Mouse (Mus musculus): ENCODE data around the gene C1qtnf9. TPM values are rescaled to one million over a fixed set of nuclear protein-coding genes. Genes with fewer than 3 reads are reported as not detected.
A peak's percentile ranks its signal among the peaks of the same experiment; 100 is the strongest.

C1qtnf9 gene
- polyA plus RNA-seq, 1 experiment = 42.3 TPM

DNA sequence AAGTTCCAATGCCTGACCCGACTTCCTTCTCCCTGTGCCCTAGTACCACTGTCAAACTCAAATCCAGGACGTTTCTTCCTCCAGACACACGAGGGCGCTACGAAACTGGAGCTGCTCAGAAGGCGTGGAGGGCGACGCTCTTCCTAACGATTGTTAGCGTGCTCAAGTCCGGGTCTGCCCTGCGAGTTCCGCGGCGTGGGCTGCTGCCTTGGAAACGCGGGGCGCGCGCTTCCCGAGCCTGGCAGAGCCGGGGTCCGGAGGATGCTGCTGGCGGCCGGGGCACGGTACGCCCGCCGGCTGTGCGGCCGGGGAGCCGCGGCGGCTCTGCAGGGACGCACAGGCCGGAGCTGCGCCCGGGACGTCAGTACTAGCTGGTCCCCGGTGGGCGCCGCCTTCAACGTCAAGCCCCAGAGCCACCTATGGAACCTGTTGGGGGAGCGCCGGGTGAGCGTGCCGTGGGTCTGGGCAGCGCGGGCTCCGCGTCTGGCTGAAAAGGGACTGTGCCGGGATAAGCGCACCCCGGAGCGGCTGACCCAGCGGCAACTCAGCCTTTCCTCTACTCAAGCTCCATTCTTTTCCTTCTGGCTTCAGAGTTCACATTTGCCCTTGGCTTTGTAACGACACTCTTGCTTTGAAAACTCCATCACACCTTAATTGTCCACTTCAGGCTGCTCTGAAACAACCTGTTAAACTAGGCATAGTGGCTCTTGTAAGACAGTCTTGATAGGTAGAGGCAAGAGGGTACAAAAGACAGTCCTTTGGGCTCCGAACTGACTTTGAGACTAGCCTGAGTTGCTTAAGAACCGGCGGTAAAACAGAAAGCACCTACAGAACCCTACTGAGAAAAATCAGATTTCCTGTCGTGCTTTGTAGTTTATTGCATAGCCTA lies 16.7 kb downstream of the C1qtnf9 start, which contains the start of gene Mipep:
Gene Mipep (plus strand): TSS at position 147 of the 889 bp plus-strand sequence.
- DNase-seq (ENCODE audit: low read depth) = peak; percentile 45

DNA sequence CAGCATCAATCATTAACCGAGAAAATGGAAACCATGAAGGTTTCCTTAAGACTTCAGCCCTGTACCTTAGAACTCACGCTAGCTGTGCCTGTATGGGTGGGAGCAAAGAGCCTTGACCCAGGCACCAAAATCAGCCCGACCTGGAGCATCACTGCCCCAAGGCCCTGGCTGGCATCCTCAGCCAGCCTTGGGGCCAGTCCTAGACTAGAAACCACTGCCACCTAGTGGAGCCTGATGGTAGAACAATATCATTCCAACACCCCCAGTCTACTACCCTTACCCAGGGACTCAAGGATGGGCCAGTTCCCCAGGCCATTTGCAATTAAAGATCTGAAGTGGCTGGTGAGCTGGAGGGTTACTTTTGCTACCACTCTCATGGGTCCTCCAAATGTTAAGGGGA lies 22.2 kb downstream of the C1qtnf9 start:
- no peak for DNase-seq (ENCODE audit: low read depth)

DNA sequence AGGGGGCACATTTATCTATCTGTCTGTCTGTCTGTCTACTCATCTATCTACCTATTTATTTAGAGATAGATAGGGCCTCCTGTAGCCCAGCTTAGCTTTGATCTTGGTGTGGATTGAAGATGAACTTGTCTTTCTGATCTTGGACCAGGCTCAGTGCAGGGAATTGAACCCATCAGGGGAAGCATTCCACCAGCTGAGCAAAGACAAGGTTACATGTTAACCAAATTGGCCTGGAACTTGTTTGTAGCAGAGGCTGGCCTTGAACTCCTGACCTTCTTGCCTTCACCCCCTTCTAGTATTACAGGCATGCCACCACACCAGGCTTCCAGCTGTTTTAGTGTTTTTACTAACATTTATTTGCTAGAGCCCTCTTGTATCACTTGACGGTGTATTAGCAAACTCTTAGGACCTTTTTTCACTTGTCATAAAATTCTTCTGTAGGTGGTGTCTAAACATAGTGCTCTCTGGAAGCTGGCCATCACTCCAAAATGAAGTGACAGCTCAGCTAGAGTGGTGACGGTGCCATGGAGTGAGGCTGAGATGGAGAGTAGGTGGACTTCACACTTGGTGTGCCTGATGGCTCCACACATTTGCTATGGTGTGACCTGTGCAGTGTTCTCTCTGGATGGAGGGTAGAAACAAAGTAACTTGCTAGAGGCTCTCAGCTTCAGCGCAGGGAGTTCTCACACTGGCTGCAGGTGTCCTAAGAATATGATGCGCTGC lies 28.8 kb downstream of the C1qtnf9 start:
- DNase-seq (ENCODE audit: low read depth) = no peak

DNA sequence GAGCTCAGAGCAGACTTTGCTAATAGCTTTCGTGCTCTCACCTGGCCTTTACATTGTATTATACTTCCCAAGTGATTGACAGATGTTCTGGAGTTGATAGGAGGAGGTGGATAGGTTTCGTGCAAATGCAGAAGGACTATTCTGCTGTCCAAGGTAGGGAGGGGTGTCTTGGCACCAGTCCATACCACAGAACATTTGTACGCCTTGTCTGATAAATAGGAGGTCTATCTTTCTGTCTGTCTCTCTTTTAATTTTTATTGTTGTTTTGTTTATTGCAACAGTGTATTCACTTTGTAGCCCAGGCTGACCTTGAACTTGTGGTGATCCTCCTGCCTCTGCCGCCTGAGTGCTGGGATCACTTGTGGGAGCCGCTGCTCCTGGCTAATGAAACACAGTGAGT lies 29.7 kb downstream of the C1qtnf9 start:
- no peak for DNase-seq (ENCODE audit: low read depth)

DNA sequence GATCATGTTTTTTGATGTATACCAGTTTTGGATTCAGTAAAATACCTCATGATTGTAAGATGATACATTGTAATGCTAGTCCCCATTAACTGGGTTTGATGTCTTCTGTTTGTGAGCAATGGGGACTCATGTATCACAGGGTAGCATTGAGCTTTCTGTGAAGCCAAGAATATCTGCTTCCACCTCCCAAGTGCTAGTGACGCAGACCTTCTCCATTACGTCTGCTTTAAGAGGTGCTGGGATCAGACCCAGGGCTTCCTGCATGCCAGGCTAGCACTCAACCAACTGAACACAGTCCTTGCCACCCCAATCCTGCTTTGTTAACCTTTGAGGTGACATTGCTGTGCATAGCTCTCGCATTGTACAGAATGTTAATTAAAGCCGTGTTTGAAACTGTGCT lies 30.8 kb downstream of the C1qtnf9 start:
- DNase-seq (ENCODE audit: low read depth) = no peak

DNA sequence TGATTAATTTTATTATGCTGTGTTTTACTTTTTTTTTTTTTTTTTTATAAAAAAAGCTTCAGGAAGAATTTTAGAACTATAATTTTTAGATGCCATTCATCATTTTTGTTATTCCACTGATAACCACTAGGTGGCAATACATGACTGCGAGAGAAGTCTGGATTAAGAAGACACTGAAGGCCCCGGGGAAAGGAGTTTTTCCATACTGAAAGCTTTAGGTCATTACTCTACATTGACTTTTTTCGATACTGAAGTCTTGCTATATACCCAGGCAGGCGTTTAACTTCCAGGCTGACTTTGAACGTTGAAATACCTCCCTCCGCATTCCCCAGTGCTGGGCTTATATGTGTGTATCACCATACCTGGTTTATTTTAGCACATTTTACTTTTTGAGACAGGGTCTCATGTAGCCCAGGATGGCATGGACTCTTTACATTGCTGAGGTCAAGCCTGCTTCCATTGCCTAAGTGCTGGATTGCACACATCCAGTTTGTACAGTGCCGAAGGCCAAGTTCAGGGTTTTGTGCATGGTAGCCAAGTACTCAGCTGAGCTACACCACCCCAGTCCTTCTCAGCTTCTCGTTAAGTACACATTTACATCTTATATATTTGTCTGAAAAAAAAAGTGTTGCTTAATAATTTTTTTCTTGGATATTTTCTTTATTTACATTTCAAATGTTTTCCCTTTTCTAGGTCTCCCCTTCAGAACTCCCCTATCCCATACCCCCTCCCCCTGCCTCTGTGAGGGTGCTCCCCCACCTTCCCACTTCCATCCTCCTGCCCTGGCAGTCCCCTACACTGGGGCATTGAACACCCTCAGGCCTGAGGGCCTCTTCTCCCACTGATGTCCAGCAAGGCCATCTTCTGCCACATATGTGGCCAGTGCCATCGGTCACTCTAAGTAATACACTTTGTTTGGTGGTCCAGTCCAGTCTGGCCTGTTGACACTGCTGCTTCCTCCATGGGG lies 32.1 kb downstream of the C1qtnf9 start:
- no peak for DNase-seq (ENCODE audit: low read depth)

DNA sequence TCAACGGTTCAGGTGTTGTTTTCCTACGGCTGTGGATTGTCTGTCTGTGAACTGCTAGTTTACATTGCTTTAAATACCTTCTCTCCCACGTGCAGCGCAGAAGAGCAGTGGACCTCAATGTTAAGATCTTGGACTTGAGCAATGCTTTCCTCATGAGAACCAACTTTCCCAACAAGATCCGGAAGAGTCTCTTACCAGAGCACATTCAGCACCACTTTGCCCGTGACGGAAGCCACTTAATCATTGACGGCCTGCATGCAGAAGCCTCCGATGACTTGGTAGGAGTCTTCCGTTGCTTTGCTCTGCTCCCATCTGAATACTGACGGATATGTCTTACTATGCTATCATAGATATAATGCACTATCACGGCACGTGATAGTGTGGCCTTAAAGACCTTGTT lies 34.1 kb downstream of the C1qtnf9 start:
- no peak for DNase-seq (ENCODE audit: low read depth)

DNA sequence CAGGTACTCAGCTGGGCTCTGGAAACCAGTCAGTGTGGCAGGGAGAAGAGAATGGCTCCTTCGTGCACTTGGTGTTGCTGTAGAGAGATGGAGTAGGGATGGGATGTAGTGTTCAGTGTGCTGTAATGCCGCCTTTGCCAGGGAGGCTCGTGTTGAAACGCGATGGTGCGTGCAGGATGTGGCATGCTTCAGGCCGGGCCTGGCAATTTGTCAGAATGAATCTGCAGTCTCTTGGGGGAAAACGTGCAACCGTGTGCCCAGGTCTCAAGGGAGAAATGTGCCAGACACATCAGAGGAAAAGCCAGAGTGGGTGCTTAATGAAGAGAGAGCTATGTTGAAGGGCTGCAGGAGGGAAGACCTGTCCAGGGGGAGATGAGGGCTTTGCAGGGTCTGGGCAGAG lies 37.0 kb downstream of the C1qtnf9 start:
- no peak for DNase-seq (ENCODE audit: low read depth)

DNA sequence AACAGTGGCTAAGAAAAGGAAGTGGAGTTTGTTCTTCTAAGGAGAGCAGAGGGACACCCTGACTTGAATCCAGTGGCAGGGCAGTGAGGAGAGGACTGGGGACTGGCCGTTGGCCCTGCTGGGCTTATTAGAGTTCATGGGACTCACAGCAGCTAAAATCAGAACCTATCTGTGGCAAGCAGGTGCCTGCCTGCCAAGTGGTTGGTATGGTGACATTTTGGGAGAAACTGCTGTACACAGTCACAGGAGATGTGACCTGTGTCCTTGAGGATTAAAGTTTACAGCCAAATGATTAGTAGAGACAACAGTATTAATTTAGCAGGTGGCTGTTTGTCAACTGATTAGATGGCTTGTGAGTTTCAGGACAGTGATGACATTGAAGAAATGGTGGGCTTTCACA lies 37.9 kb downstream of the C1qtnf9 start:
- no peak for DNase-seq (ENCODE audit: low read depth)

DNA sequence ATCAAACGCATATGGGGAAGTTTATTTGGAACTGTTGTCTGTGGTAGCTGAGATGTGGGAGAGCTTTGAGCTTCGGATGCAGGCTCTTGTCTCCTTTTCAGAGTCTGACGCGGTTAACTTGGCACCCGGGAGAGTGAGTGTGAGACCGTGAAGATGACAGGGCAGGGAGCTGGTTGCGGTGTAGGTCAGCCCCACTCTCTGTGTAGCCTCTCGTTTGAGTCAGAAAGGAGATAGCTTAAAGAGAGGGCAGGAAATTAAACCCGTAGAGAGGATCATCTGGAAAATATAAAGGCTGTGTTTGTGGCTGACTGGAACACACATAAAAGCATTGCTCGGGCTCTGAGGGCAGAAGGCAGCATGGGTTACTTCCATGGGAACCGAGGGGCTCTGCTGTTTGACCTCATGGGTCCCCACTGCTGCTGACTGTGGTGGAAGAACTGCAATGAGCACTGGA lies 39.0 kb downstream of the C1qtnf9 start:
- no peak for DNase-seq (ENCODE audit: low read depth)

DNA sequence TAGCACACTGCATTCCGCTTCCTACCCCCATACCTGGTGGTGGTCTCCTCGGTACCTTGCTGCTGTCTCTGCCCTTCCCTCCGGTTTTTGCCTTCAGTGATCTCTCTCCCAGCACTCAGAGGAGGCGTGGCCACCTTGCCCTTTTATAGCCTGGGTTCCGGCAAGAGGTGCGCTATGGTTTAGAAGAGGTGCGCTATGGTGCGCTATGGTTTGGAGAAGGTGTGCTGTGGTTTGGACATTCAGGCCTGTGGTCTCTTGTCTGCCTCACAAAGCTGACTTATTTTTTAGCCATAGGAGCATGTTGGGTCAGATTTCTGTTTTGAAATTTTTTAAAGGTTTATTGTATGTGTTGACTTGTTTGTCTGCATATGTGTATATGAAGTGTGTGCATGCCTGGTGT lies 41.9 kb downstream of the C1qtnf9 start:
- no peak for DNase-seq (ENCODE audit: low read depth)

DNA sequence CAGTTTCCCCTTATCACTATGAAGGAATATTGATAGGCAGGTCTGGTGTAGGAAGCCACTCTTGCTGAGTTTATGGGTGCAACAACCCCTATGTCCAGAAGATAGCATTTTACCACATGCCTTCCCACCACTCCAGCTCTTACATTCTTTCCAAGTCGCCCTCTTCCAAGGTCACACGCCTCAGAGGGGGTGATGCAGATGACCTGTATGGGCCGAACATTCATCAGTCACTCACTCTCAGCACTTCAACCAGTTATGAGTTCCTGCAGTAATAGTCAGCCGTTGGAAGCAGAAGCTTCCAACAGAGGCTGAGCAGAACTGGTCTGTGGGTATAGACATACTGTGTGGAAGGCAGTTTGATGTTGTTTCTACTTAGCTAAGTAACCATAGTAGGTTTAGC lies 43.6 kb downstream of the C1qtnf9 start:
- DNase-seq (ENCODE audit: low read depth) = no peak

DNA sequence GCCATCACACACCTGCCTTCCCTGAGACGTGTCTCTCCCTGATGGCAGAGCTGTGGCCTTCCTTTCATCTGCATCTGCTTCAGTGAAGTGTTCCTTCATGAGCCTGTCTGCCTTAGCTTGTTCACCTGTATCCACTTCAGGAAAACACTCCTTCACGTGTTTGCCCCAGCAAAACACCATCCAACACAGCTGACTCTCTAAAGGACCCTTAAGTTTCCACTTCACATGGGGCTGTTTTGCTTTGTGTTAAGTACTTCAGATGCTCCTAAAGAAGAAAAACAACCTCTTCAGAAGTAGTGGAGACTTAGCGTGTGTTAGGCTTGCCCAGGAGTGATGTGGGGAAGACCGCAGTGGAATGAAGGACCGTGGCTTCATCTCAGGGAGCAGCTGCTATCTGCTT lies 47.2 kb downstream of the C1qtnf9 start:
- DNase-seq (ENCODE audit: low read depth) = no peak

DNA sequence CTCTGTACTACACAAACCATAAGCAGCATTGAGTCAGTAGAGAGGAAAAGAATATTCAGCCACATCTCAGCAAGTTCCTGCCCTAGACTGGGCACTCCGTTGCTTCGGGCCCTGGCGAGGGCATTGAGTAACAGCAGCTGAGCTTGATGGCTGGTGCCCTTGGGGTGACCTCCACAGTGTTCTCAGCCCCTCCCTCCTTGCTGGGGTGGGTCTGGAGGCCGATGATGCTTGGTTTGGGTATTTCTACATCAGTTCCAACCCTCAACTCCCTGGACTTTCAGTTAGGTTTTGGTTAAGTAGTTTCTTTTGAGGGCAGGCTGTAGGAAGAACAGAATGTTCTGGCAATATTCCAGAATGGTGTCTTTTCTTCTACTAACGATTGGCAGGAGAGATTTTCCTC lies 50.1 kb downstream of the C1qtnf9 start:
- no peak for DNase-seq (ENCODE audit: low read depth)

DNA sequence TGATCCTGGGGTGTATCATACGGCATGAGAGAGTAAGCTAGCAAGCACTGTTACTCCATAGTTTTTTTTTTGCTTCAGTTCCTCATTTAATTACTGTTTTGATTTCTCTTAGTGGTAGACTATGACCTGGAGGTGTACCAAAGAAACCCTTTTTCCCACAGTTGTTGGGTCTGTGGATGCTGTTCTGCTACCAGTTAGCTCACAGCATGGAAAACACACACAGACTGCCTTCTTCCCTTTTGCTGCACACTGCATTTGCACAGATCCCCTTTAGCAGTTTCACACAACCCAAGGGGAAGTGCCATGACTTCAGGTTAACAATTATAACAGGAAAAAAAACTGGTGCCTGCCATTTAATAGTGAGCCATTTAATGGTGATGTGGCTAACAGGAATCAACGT lies 62.2 kb downstream of the C1qtnf9 start:
- no peak for DNase-seq (ENCODE audit: low read depth)

Other genes starting within 250 kb of the C1qtnf9 start
- gene Spata13, start 134.1 kb upstream of the C1qtnf9 start, polyA plus RNA-seq (2012; rRNA removed) = 17.6 and 22.2 TPM in 2 replicates
- gene Mipep, start 16.4 kb downstream of the C1qtnf9 start, polyA plus RNA-seq (2012; rRNA removed) = 9.2 and 10.0 TPM in 2 replicates

Measured in gonadal fat pad, adult 2 months (tissue).